Mouse (Mus musculus) erythroblast, embryonic 14.5 days (primary cell): Measurements from ENCODE around the gene Fosb.

Experiments
- GATA1 ChIP-seq: IDR thresholded peaks from 2 replicates; pipeline ENCODE4 v1.6.1; 2012; ENCODE audit warnings: low read length, inconsistent platforms, mixed read lengths
- TAL1 ChIP-seq: IDR thresholded peaks from 3 replicates; pipeline ENCODE4 v1.6.1; 2012; ENCODE audit warnings: low read length, inconsistent platforms, mixed read lengths

GRCm38 (mm10) chr7:19328425-19328824 lies 18.6 kb upstream of the Fosb start:
- TF ChIP-seq TAL1, result no peak
- TF ChIP-seq GATA1, result no peak
